Mouse (Mus musculus) ES-CJ7 (cell line): ENCODE results near the gene Olfr1020.

Source experiments
- DNase-seq: peaks from one replicate; pipeline ENCODE4 v3.0.0; 2011; ENCODE audit warnings: low read depth, low spot score

Olfr1020 gene

DNA sequence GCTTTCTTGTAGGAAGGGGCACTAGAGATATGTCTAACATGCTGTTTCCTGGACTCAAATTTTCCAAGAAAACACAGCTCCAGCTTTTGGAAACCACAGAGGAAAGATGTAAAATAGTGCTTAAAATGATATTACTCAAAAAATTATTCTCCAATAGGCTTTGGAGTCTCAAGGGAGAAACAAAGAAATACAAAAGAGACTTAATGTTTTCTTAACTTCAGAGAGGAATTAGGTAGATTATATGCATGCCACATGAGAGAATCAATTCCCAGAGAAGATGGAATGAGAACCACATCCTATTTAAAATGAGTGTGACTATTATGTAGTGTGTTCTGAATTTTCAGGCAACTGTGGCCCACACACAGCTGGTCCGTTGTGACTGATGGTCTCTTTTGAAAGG, at the start of gene Olfr1020:
Olfr1020 (plus strand) TSS at position 301 of the 400 bp plus-strand sequence.
- DNase-seq, result no peak

DNA sequence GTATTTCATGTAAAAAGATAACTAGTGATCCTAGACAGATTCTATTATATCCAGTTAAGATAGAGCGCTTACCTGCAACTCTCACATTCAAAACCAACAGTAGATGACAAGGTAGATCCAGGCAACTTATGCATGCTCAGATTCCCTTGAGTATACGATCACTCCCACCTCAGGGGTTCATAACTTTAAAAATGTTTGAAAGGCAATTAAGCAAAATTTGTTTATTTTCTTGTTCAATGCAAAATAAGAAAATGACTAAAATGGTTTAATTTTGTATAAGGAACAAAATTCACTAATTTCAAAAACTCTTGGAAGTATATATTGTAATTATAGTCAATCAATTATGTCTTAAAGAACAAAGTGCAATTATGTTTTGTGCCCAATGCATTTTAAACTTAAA, 44.4 kb upstream of the Olfr1020 start, which contains the start of gene Olfr1016:
Olfr1016 (minus strand) TSS at position 101 of the 400 bp plus-strand sequence.
- no peak for DNase-seq

DNA sequence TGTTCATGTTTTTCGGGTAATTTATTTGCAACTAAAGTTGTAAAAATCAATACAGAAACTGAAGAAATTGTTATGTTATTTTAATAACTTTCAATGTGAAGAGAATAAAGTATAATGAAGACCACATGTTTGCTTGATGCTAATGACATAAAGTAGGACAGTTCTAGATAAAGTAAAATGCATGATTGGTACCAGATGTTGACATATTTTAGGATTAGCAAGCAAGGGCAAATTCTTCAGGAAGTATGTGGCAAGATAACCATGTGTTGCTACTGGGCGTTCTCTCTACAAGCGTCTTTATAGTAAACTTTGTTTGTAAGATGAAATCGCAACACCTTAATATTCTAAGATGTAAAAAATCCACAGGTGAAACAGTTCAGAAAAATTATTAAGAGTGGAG, 42.3 kb upstream of the Olfr1020 start:
- DNase-seq, result no peak

- DNase-seq, result no peak
Observed at GRCm38 (mm10) chr2:85818179-85818578, 28.7 kb upstream of the Olfr1020 start, which contains the start of gene Olfr1018. Gene Olfr1018, plus strand, starts transcription at chr2:85818479.

DNA sequence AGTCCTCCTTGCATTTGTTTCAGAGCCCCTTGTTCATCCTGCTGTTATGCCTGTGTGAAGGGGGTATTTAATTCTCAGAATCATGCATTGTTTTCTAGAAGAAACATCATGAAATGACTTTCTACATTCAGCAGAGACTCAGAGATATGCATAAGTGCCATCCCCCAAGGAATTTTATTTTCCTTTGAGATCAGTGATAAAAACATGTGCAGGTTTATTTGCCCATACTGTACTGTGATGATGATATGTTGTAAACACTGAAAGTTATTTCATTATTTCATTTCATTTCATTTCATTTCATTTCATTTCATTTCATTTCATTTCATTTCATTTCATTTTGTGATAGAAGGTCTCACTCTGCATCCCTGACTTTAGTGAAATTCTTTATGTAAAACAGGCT, 1.4 kb upstream of the Olfr1020 start, which contains the start of gene Olfr1019:
Olfr1019 (minus strand) TSS at position 101 of the 400 bp plus-strand sequence.
- no peak for DNase-seq

- DNase-seq, result no peak
Observed at GRCm38 (mm10) chr2:85868294-85868693, 21.5 kb downstream of the Olfr1020 start, which contains the start of gene Olfr1022. Gene Olfr1022, plus strand, starts transcription at chr2:85868594.

DNA sequence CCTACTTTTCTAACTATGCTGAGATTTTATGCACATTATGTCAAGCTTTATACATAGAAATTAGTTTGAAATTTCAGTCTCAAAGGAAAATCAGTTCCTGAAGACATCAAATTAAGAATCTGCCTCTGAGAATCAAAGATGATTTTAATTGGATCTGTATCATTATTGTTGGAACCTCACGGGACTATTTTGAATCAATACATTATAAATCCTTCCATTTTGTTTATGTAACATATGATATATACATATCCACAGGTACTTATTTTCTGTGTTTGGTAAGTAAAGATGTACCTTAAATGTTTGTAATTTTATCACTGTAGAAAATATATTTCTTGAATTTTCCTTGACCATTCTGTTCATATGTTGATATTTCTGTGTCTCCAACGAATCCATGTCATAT, 38.5 kb downstream of the Olfr1020 start, which contains the start of gene Olfr1023:
Olfr1023 (plus strand) TSS at position 301 of the 400 bp plus-strand sequence.
- DNase-seq, result no peak
